Mouse (Mus musculus): ENCODE measurements at regions not wholly inside any gene's neighbourhood (a gene's known extent, or its start where the extent isn't known, plus 50 kb on each side); places are given as distances from the start of the nearest gene placed in this dataset.

- peaks cover 0 to 32% of the 10 kb centered on the region in 2 experiments; a peak in 2 of 4 replicates for H3K36me3 ChIP-seq (ENCODE audit: control insufficient read depth in 1 of 2, insufficient read depth in 2 of 2, low read length in 2 of 2)
- no peak overlapping the region for H3K9ac ChIP-seq (ENCODE audit: control insufficient read depth, low read depth, low read length, poor library complexity, severe bottlenecking)
- H3K4me1 ChIP-seq (ENCODE audit: control insufficient read depth in 1 of 2, insufficient read depth in 2 of 2, low read length in 2 of 2): peaks cover 26 to 61% of the 10 kb centered on the region in 2 experiments
- H3K79me2 ChIP-seq (ENCODE audit: control insufficient read depth, insufficient read depth, low read length, poor library complexity): no peaks in the 10 kb centered on the region; the same call in 1 of the 2 replicates
- H3K9me3 ChIP-seq (replicated peaks; ENCODE audit: insufficient read depth, low read length): no peaks in the 10 kb centered on the region
- TF ChIP-seq MAFK (IDR thresholded peaks at IDR 0.05; ENCODE audit: borderline replicate concordance, low read depth, low read length): no peak
- TF ChIP-seq NRF1 (IDR thresholded peaks at IDR 0.05; ENCODE audit: insufficient read depth, low read depth, low read length, poor library complexity, severe bottlenecking): no peak
- TF ChIP-seq JUND (IDR thresholded peaks at IDR 0.05; ENCODE audit: low read depth, low read length): 0 out of 2 replicates have a peak, but pooled peaks have one; percentile 52
- TF ChIP-seq POLR2A (IDR thresholded peaks at IDR 0.05; ENCODE audit: control insufficient read depth in 1 of 2, insufficient read depth in 1 of 2, low read depth in 1 of 2, low read length in 2 of 2, poor library complexity in 1 of 2): no peak
- TF ChIP-seq ETS1 (IDR thresholded peaks at IDR 0.05; ENCODE audit: low read depth, low read length): peak; percentile 52; the same call in 1 of the 2 replicates
- TF ChIP-seq TCF12 (IDR thresholded peaks at IDR 0.05; ENCODE audit: low read depth, low read length): peak; percentile 68; the same call in 1 of the 2 replicates
- TF ChIP-seq ELF1 (IDR thresholded peaks at IDR 0.05; ENCODE audit: low read depth, low read length): 0 out of 2 replicates have a peak, but pooled peaks have one; percentile 32
- no peak for TF ChIP-seq POLR2AphosphoS5 (IDR thresholded peaks at IDR 0.05; ENCODE audit: borderline replicate concordance, low read depth, low read length)
- 0 out of 2 replicates have a peak, but pooled peaks have one; percentile 47 for TF ChIP-seq MAZ (IDR thresholded peaks at IDR 0.05; ENCODE audit: low read depth, low read length)
- no peak for TF ChIP-seq MEF2A (IDR thresholded peaks at IDR 0.05; ENCODE audit: extremely low read depth, insufficient replicate concordance, low read depth, low read length, poor library complexity, severe bottlenecking)
- TF ChIP-seq POLR2AphosphoS2 (IDR thresholded peaks at IDR 0.05; ENCODE audit: low read length): no peak
- TF ChIP-seq NELFE (IDR thresholded peaks at IDR 0.05; ENCODE audit: low read depth, low read length): no peak
- 0 out of 4 replicates have a peak, but pooled peaks of 1 of the 2 experiments have one; percentile 12 for TF ChIP-seq EP300 (IDR thresholded peaks at IDR 0.05; ENCODE audit: low read depth in 1 of 2, low read length in 2 of 2)
- TF ChIP-seq USF2 (IDR thresholded peaks at IDR 0.05; ENCODE audit: borderline replicate concordance in 1 of 2, insufficient read depth in 1 of 2, low read depth in 1 of 2, low read length in 2 of 2): no peak
- TF ChIP-seq SIN3A (IDR thresholded peaks at IDR 0.05; ENCODE audit: low read length): peak; percentile 33; the same call in 1 of the 2 replicates
- TF ChIP-seq RCOR1 (IDR thresholded peaks at IDR 0.05; ENCODE audit: low read depth, low read length): 0 out of 2 replicates have a peak, but pooled peaks have one; percentile 22
- TF ChIP-seq BHLHE40 (IDR thresholded peaks at IDR 0.05; ENCODE audit: borderline replicate concordance, low read depth, low read length): no peak
- TF ChIP-seq CTCF (IDR thresholded peaks at IDR 0.05 in 2 of 3, conservative IDR thresholded peaks at IDR 0.05 in 1 of 3; ENCODE audit: control insufficient read depth in 1 of 3, insufficient read depth in 1 of 3, low read depth in 2 of 3, low read length in 3 of 3, poor library complexity in 1 of 3, severe bottlenecking in 1 of 3): no peak
- no peaks in the 10 kb centered on the region for H3K27me3 ChIP-seq (ENCODE audit: control insufficient read depth in 1 of 2, insufficient read depth in 2 of 2, low read length in 2 of 2)
- no peak overlapping the region for H3K4me3 ChIP-seq (ENCODE audit: control insufficient read depth in 1 of 2, insufficient read depth in 1 of 2, low read depth in 2 of 2, low read length in 2 of 2)
- DNase-seq (ENCODE audit: low read depth, low spot score): peak; percentile 64
- H3K27ac ChIP-seq (ENCODE audit: control insufficient read depth, low read depth, low read length): peak overlapping the region; percentile 16; the same call in 1 of the 2 replicates
Observed at GRCm38 (mm10) chr8:126846188-126846565, 99.5 kb downstream of the Tomm20 start.
